Mouse (Mus musculus) embryonic facial prominence, embryonic 11.5 days (tissue): ENCODE measurements around the gene Pitpnc1. TPM values are rescaled to one million over a fixed set of nuclear protein-coding genes. Genes with fewer than 3 reads are reported as not detected.
"Not testable (repeated sequence)": the region's sequence is repeated elsewhere in the genome, so short reads cannot be mapped to it uniquely, and the experiment has no call there.

Experiments
- ATAC-seq: fragments of 200-750 bp; cut with Nextera tagmentation; replicated peaks from 2 replicates; pipeline ENCODE4 v1.8.0; 2017; ENCODE audit warnings: low read depth; ENCODE audit not compliant: insufficient number of reproducible peaks, low FRiP score, low TSS enrichment
- DNase-seq: peaks from one replicate; pipeline ENCODE4 v3.0.0-alpha.2; 2015; ENCODE audit warnings: low spot score
- H3K27ac ChIP-seq: fragments of 300-500 bp; sonication (generic); replicated peaks from 2 replicates; pipeline ENCODE4 v1.5.1; 2014; ENCODE audit warnings: mild to moderate bottlenecking, low read depth, low read length, control low read depth
- H3K27me3 ChIP-seq: fragments of 300-500 bp; sonication (generic); 2 replicates; pipeline ENCODE4 v1.6.1; 2014; ENCODE audit warnings: mild to moderate bottlenecking, low read length, moderate library complexity, mixed read lengths; ENCODE audit not compliant: control insufficient read depth, insufficient read depth
- H3K36me3 ChIP-seq: fragments of 300-500 bp; sonication (generic); replicated peaks from 2 replicates; pipeline ENCODE4 v1.6.1; 2014; ENCODE audit warnings: low read depth, mild to moderate bottlenecking, low read length, moderate library complexity, mixed read lengths; ENCODE audit not compliant: control insufficient read depth, insufficient read depth
- H3K4me1 ChIP-seq: fragments of 300-500 bp; sonication (generic); 2 replicates; pipeline ENCODE4 v1.6.1; 2014; ENCODE audit warnings: low read length, mixed read lengths; ENCODE audit not compliant: control insufficient read depth, insufficient read depth
- H3K4me2 ChIP-seq: fragments of 300-500 bp; sonication (generic); 2 replicates; pipeline ENCODE4 v1.6.1; 2014; ENCODE audit warnings: low read depth, mild to moderate bottlenecking, control low read depth, low read length, moderate library complexity
- H3K4me3 ChIP-seq: fragments of 300-500 bp; sonication (generic); 2 replicates; pipeline ENCODE4 v1.5.1; 2014; ENCODE audit warnings: low read depth, low read length, control low read depth
- H3K9ac ChIP-seq: fragments of 300-500 bp; sonication (generic); replicated peaks from 2 replicates; pipeline ENCODE4 v1.6.1; 2014; ENCODE audit warnings: mild to moderate bottlenecking, control low read depth, low read length
- H3K9me3 ChIP-seq: fragments of 300-500 bp; sonication (generic); replicated peaks from 2 replicates; pipeline ENCODE4 v1.6.1; 2016; ENCODE audit warnings: mild to moderate bottlenecking, low read length, inconsistent platforms, mixed read lengths; ENCODE audit not compliant: control insufficient read depth
- WGBS: fragments of 180-500 bp; shearing (Covaris S2); extraction: QIAGEN DNeasy Blood & Tissue Kit; methylation state at CpG from one replicate; pipeline ENCODE4 v1.1.7; 2014; 5-methylcytosine and 5-hydroxymethylcytosine counted together
- polyA plus RNA-seq: library from polyadenylated mRNA; unstranded; fragments of >200 nt; fragmentation: Nextera tagmentation; extraction: Ambion mirVana; gene quantifications from 2 replicates; pipeline ENCODE4 v1.2.1, GENCODE M21; 2014

Pitpnc1 gene
- polyA plus RNA-seq, 1 experiment from 2014 or later, result 45.1 TPM

GRCm38 (mm10) chr11:107506260-107506659, 35.8 kb upstream of the Pitpnc1 start:
- Histone ChIP-seq H3K4me2 (no peak overlapping the region), H3K4me3 (no peak overlapping the region), H3K9ac (no peak overlapping the region), H3K36me3 (no peaks in the 10 kb centered on the region), H3K9me3 (no peaks in the 10 kb centered on the region), H3K4me1 (no peaks in the 10 kb centered on the region), H3K27ac (no peak overlapping the region), H3K27me3 (no peaks in the 10 kb centered on the region; the same call in 1 of the 2 replicates)
- WGBS, result 70% methylated on average over 1 of the region's 1 CpGs
- ATAC-seq, result no peak
- DNase-seq, result peak; percentile 43

- not testable (repeated sequence) for ATAC-seq, H3K4me3 ChIP-seq, H3K4me1 ChIP-seq, H3K9me3 ChIP-seq, DNase-seq, H3K27ac ChIP-seq, H3K4me2 ChIP-seq, H3K27me3 ChIP-seq, H3K36me3 ChIP-seq, H3K9ac ChIP-seq
- WGBS, result 96% methylated on average over 3 of the region's 4 CpGs
Measured at GRCm38 (mm10) chr11:107504364-107504763, 33.9 kb upstream of the Pitpnc1 start.

GRCm38 (mm10) chr11:107502801-107503200, 32.3 kb upstream of the Pitpnc1 start:
- Histone ChIP-seq H3K36me3 (no peaks in the 10 kb centered on the region), H3K9ac (no peak overlapping the region), H3K27me3 (no peaks in the 10 kb centered on the region), H3K4me1 (no peaks in the 10 kb centered on the region), H3K4me2 (no peak overlapping the region), H3K9me3 (no peaks in the 10 kb centered on the region), H3K27ac (no peak overlapping the region), H3K4me3 (no peak overlapping the region)
- WGBS, result 91% methylated on average over 8 of the region's 8 CpGs
- ATAC-seq (no peak), DNase-seq (no peak)

- no peak overlapping the region for H3K4me3 ChIP-seq
Measured at GRCm38 (mm10) chr11:107484341-107484740, 13.8 kb upstream of the Pitpnc1 start.

GRCm38 (mm10) chr11:107479862-107480203, 9.3 kb upstream of the Pitpnc1 start:
- no peaks in the 10 kb centered on the region for H3K4me1 ChIP-seq
- H3K9me3 ChIP-seq, result no peaks in the 10 kb centered on the region
- H3K4me3 ChIP-seq, result peak overlapping the region; percentile 76
- 1% methylated on average over 10 of the region's 10 CpGs for WGBS
- peak overlapping the region; percentile 80 for H3K9ac ChIP-seq
- H3K36me3 ChIP-seq, result no peaks in the 10 kb centered on the region
- DNase-seq (no peak), ATAC-seq (no peak)
- H3K27me3 ChIP-seq, result no peaks in the 10 kb centered on the region
- H3K4me2 ChIP-seq, result peak overlapping the region; percentile 56
- no peak overlapping the region for H3K27ac ChIP-seq

More at GRCm38 (mm10) chr11:107484341-107484740, 13.8 kb upstream of the Pitpnc1 start:
- H3K9ac ChIP-seq, result no peak overlapping the region
- no peak for ATAC-seq
- no peaks in the 10 kb centered on the region for H3K4me1 ChIP-seq
- no peak overlapping the region for H3K4me2 ChIP-seq
- H3K27me3 ChIP-seq, result no peaks in the 10 kb centered on the region
- no peak for DNase-seq
- H3K9me3 ChIP-seq, result no peaks in the 10 kb centered on the region
- H3K27ac ChIP-seq, result no peak overlapping the region
- peaks cover 6% of the 10 kb centered on the region for H3K36me3 ChIP-seq
- WGBS, result 97% methylated on average over 3 of the region's 3 CpGs

GRCm38 (mm10) chr11:107479053-107479861, 8.8 kb upstream of the Pitpnc1 start, which contains the start of gene Psmd12:
Psmd12 (plus strand) TSS chr11:107479484.
- peak within 1 kb of the TSS; percentile 76 for H3K4me3 ChIP-seq
- H3K27me3 ChIP-seq, result no peaks in the 10 kb centered on the region
- WGBS, result under 1% methylated on average over 51 of the region's 51 CpGs
- DNase-seq (peak; percentile 98), ATAC-seq (peak; percentile 98)
- H3K4me1 ChIP-seq, result no peaks in the 10 kb centered on the region
- peak within 1 kb of the TSS; percentile 56 for H3K4me2 ChIP-seq
- H3K9me3 ChIP-seq, result no peaks in the 10 kb centered on the region
- no peak within 1 kb of the TSS for H3K27ac ChIP-seq
- no peaks in the 10 kb centered on the region for H3K36me3 ChIP-seq
- peak within 1 kb of the TSS; percentile 80 for H3K9ac ChIP-seq

- H3K9ac ChIP-seq, result no peak overlapping the region
- 24% methylated on average over 8 of the region's 8 CpGs for WGBS
- no peaks in the 10 kb centered on the region for H3K36me3 ChIP-seq
- no peak overlapping the region for H3K4me2 ChIP-seq
- H3K4me3 ChIP-seq, result no peak overlapping the region
- no peaks in the 10 kb centered on the region; the same call in 1 of the 2 replicates for H3K4me1 ChIP-seq
- DNase-seq (peak; percentile 94), ATAC-seq (no peak)
- no peak overlapping the region for H3K27ac ChIP-seq
- H3K9me3 ChIP-seq, result no peaks in the 10 kb centered on the region
- no peaks in the 10 kb centered on the region for H3K27me3 ChIP-seq
Measured at GRCm38 (mm10) chr11:107473137-107473820, 2.8 kb upstream of the Pitpnc1 start.

GRCm38 (mm10) chr11:107472304-107472703, 1.8 kb upstream of the Pitpnc1 start:
- H3K4me3 ChIP-seq, result no peak overlapping the region
- WGBS, result 72% methylated on average over 3 of the region's 3 CpGs
- H3K27me3 ChIP-seq, result no peaks in the 10 kb centered on the region
- no peak overlapping the region for H3K4me2 ChIP-seq
- no peak for ATAC-seq
- H3K9ac ChIP-seq, result no peak overlapping the region
- H3K27ac ChIP-seq, result peak overlapping the region; percentile 35; the same call in 1 of the 2 replicates
- no peaks in the 10 kb centered on the region; the same call in 1 of the 2 replicates for H3K4me1 ChIP-seq
- no peaks in the 10 kb centered on the region for H3K9me3 ChIP-seq
- no peaks in the 10 kb centered on the region for H3K36me3 ChIP-seq
- DNase-seq, result no peak
